Mouse (Mus musculus) layer of hippocampus, adult 8-10 months (tissue): ENCODE measurements around the gene Cdc42se2. TPM values are rescaled to one million over a fixed set of nuclear protein-coding genes. Genes with fewer than 3 reads are reported as not detected.

Experiments
- DNase-seq, 2 experiments: peaks; one replicate each; pipeline ENCODE4 v3.0.0; 2022; ENCODE audit warnings: low spot score in 2 of 2
- total RNA-seq, 4 experiments: library from RNA; stranded (reverse); gene quantifications; 2 replicates each; pipeline ENCODE4 v1.2.4; 2022

The Cdc42se2 gene
- total RNA-seq, 4 experiments from 2014 or later = 125 to 130 (median 128) TPM

DNA sequence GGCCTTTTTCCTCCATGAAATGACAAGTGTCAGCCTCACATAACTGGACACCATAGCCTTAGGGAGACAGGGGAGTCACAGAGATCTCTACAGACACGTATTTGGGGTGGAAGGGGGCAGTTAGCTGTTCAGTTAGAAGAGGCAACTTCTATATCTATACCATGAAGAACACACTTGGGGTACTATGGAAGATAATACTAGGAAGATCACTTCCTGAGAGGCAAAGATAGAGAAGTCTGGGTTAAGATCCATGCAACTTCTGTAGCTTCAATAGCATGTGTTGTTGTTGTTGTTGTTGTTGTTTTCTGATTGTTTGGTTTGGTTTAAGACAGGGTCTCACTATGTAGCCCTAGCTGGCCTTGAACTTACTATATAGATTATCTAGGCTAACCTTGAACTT lies 5.7 kb upstream of the Cdc42se2 start:
- DNase-seq = no peak

DNA sequence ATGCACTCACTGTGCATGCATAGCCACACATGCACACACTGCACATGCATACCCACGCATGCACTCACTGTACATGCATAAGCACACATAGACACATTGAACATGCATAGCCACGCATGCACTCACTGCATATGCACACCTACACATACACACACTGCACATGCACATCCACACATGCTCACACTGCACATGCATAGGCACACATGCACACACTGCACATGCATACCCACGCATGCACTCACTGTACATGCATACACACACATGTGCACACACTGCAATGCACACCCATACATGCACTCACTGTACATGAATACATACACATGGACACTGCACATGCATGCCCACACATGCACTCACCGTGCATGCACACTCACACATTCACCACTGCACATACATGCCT lies 4.0 kb upstream of the Cdc42se2 start:
- no peak for DNase-seq

DNA sequence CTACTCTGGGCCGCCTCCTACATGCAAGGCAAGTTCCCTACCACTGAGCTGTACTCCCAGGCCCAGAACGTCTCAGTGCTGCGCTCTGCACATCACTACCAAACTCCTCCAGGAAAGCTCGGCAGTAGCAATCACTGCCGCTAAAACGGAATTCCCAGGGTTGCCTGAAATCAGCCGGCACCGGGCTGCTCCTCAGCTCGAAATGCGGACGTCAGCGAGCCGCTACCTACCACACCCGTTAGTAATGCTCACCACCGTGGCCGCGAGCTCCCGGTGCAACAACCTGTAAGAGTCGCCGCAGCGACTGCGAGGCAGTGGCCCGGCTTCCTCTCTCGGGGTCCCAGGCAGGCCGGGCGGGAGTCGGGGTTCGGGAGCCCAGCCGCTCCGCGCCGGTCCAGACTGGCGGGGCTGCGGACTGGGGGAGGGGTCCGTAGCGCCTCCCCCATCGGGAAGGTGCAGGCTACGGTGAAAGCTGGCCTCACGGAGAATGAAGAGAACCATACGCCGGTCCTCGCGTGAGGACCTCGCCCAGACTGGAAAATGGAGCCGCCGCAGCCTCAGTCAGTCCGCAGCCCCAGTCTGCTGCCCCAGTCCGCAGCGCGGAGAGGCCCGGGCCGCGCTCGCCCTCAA lies 502 bp downstream of the Cdc42se2 start:
- peak; percentile 40 to 47 for DNase-seq

DNA sequence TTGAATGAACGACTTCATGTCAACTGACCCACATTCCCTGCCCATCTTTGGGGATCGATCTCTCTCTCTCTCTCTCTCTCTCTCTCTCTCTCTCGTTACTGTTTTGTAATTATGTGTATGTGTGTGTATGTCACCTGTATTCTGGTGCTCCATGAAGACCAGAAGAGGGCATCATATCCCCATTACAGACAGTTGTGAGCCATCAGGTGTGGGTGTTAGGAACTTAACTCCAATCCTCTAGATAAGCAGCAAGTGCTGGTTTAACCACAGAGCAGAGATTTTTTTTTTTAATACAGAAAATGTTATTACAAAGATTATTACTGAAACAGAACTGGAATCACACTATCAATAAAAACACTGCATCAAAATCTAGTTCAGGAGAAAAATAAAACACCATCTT lies 1.9 kb downstream of the Cdc42se2 start:
- DNase-seq = no peak

DNA sequence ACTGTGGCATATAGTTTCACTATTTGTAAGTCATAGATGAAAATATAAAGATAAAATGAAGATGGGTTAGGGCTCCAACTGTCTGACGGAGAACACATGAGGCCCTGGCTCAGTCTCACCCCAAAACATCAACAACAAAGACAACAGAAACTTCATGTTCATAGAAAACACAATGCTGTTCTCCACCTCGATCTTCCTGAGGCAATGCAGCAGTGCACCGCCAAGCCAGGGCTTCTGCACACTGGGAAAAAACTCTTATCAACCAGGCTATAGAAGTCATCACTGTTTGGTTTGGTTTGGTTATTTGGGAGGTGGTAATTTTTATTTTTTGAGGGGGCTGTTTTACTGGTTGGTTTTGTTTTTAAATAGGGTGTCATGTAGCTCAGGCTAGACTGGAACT lies 3.0 kb downstream of the Cdc42se2 start:
- no peak for DNase-seq

DNA sequence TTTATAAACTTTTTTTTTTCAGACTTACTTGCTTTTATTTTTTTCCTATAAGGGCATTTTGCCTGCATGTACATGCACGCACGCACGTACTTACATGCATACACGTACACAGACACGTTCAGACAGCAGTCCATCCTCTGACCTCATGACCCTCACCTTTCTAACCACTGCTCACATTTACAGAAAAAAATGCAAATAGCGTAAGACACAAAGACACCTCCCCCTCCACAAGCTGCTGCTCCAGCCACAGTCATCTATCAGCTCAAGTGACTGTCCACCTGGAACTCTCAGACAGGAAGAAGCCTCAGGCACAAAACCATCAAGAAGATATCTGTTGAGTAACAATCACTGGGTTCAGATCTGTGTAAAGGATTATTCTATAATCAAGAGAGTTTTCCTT lies 5.2 kb downstream of the Cdc42se2 start:
- no peak for DNase-seq

DNA sequence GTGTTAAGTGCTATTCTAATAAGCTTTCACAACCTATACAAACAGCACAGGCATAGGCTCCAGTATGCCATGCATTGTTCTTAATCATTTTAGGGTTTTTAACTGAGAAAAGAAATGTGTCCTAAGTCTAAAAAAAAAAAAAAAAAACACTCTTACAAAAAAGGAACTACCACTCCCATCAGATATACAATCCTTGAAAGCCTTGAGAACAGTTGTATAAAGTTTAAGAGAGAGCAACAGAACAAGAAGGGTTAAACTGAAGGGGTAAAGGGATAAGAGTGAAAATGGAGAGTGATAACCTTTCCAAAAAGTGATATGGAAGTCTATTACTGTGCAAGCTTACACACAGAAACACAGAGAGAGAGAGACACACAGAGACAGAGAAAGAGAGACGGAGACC lies 7.5 kb downstream of the Cdc42se2 start:
- DNase-seq = no peak

DNA sequence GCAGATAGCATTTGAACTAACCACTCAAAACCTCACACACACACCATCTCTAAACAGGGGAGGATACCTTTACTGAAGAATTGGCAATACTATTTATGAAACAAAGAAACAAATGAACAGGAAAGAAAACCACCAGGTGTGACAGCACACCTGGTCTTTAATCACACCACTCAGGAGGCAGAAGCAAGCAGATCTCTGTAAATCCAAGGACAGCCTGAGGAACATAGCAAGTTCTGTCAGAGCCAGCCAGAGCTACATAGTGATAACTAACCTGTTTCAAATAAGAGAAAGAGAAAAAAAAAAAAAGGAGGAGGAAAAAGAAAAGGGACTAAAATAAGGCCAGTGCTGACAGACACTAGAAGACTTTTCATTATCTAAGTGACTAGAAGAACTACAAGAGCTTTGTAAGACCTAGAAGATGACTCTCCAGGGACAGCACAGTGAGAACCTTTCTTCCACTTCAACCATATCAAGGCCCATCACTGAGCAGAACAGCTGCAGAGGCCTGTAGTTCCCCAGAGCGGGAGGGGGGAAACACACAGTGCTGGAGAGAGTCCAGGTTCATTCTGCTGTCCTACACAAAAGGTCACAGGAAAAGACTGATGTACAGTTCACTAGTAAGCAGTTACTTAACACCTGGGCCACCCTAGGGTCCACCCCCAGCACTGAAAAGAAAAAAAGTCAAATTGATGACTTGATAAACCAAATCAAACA lies 9.2 kb downstream of the Cdc42se2 start:
- no peak for DNase-seq

DNA sequence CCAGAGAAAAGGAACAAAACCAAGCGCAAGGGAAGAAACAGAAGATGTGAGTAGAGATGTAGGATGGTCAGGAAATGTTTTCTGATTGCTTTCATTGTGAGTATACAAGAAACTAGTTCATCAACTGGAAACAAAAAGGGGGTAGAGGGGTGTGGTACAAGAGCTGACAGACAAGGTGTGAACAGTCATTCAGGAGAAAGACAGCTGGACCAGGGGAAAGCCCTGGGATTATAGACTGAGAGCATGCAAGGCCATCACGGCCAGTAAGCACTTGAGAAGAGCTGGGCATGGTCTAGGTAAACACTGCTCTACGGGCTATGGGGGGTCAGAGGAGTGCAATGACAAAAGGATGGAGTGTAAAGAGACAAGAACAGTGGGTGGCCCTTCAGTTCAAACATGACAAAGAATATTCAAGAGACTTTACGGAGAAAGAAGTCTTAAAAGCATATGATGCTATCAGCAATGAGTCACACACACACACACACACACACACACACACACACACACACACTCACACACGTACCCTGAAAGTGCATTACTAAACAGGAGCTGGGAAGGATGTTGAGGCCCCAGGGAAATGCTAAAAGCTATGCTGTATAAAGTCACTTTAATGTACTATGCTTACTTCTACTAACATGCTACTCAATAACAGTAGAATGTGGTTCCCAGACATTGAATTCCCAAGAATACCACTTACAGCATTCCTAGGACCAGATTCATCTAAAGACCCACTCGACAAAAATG lies 9.9 kb downstream of the Cdc42se2 start:
- no peak for DNase-seq

DNA sequence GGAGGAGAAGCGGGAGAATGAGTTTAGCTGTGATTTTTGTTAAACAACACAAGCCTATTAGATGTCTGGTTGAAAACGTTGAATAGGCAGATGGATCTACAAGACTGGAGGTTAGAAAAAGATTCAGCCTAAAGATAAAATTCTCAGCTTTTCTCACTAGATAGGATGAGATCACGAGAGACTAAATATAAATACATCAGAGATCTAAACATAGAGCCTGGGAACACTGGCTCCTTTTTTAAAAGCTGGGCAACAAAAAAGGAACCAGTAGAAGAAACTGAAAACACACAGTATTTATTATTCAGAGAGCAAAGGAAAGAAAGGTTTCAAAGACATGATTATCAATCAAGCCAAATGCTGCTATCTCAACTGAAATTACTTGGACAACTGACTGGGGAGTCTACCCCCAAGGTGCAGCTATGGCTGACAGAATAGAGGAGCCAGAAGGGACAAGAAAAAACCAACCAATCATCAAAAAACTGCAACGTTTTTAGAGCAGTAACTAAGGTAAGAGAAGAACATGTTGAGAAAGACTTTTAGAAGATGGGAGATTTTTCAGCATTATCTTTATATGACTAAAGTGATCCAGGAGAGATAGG lies 10.6 kb downstream of the Cdc42se2 start:
- DNase-seq = no peak

DNA sequence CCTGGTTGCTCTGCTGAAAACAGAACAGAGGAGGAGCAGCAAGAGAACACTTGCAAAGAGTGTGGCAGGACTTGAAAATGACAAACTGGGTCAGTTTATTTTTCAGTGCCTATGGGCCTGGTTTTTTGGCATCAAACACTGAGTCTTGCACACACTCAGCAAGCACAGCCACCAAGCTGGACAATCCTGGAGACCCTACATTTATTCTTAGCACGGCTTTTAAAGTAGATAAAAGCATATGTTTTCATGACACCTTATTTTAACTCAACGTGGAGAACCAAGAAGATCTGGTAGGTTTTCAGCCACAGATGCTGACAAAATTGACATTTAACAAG lies 11.1 kb downstream of the Cdc42se2 start:
- no peak for DNase-seq

DNA sequence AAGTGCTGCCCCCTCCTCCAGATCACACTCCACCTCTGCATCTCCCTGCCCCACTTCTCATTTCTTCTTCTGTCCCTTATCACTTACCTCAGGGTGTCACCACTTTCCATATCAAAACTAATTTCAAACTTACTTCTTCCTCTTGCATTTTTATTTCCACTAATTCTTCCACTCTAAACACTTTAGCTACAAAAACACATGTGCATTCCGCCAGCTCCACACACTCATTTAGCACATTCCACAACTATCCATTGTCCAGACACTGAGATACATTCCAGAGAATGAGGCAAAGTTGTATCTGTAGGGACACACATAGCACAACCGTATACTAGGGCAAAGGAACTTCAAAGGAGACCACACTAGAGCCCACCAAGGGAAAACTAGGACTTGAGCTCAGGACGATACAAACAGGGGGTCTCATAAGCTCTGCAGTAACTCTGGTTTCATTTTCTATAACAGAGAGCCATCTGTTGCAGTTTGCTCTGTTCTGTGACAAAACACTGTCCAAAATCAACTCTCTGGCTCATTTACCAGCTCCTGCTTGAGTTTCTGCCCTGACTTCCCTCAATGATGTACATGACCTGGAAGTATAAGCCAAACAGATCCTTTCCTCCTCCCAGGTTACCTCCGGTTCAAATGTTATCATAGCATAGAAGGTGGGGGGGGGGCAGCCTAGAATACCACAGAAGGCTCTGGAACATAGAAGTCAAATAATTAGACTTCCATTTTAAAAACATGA lies 11.7 kb downstream of the Cdc42se2 start:
- no peak for DNase-seq

DNA sequence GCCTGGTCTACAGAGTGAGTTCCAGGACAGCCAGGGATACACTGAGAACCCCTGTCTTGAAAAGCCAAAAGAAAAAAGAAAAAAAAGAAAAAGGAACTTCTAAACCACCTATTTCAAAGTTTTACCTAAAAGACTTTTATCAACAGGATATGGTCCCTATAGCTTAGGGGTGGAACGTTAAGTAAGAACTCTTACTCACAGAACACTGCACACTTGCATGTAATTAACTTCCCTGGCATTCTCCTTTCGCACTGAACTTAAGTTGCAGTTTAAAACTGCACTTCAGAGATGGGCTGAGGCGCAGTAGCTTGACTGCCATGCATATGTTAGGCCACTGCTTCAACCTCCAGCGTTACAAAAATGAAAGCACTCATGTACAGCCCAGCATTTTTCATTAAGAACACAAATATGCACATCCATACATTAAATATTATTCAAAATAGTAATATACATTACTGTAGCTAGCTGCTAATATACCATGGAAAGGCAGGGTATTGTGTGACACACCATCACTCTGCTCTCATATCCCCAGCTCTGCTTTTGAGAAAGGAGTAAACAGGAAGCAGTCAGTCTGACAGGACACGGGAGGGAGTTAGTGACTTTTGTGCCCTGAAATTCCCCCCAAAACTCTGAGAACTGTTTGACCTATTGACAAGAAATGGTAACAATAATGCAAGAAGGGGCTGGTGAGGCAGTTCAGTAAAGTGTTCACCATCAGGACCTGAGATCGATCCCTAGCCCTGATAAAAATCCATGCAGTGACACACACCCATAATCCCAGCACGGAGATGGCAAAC lies 13.0 kb downstream of the Cdc42se2 start:
- no peak for DNase-seq

DNA sequence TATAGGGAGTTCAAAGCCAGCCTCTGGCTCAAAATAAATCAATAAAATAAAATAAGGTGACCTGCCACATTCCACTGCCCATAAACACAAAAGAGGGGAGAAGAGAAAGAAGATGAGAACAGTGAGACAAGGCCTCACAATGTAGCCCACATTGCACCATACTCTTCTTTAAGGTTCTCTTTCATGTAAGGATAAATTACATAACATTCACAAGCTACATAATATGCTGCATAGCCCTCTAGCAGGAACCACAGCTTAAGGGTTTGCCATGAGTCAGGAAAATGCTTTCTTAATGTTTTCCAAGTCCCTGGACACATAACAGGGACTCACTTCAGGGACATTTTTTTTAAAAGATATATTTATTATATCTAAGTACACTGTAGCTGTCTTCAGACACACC lies 15.9 kb downstream of the Cdc42se2 start:
- DNase-seq = no peak

DNA sequence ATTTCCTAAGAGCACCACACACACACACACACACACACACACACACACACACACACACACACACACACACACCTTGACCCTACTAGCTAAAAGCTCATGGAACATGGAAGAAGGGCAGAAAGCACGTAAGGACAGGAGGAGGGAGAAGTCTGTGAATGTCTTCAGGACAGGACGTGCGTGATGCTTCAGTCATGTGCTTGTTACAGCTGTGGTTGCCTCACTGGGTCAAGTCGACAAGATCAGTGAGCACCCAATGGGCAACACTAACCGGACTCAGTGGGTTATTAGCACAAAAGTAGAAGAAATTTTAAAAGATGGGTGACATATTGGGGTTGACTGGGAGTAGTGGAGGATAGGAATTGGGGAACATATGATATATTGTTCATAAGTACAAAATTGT lies 17.6 kb downstream of the Cdc42se2 start:
- no peak for DNase-seq

DNA sequence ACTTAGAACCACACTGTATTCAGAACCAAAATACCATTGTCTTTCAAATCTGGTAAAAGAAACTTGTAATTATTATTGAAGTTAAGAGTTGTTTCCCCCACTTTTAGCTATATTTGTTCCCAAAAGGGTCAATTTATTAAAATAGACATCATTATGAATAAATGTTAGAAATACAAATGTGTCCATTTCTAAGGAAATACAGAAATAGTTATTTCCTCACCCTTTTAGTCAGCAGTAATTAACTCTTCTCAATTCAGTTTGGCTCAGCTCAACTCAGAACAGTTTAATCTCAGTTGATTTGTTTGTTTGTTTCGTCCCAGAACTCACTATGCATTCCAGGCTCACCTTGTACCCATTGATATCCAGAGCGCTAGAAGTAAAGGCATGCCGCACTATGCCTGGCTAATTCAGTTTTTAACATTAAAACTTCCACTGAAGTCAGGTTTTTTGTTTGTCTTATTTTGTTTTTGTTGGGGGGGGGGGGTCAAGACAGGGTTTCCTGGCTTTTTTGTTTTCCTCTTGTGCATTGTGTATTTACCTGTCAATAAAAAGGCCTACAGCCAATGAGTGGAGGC lies 19.3 kb downstream of the Cdc42se2 start:
- DNase-seq = no peak

DNA sequence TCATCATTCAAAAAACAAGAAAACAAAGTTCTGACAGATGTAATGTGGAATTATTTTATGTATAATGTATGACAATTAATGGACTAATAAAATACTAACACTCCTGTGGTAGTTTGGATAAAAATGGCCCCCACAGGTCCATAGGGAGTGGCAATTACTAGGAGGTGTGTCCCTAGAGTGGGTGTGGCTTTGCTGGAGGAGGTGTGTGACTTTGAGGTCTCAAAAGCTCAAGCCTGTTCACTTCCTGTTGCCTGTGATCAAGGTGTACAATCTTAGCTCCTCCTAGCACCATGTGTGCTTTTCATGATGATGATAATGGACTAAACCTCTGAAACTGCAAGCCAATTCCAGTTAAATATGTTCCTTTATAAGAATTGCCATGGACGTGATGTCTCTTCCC lies 22.7 kb downstream of the Cdc42se2 start:
- no peak for DNase-seq

DNA sequence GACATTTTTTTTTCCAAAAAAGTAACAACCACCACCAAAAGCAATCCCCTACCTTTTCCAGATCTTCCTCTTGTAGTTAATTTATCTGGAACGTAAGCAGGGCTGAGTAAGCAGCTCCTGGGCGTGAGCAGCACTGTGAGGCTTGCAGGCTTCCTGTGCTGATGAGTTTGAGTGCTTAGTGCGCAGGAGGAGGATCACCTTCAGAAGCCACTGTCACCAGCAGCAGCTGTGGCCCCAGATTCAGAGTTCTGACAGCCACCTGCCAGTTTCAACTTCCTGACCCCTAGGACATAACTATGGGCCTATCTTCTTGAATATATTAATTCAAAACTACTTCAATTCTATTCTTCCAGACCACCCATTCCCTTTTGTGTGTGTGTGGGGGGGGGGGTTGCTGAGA lies 23.4 kb downstream of the Cdc42se2 start:
- DNase-seq = no peak

DNA sequence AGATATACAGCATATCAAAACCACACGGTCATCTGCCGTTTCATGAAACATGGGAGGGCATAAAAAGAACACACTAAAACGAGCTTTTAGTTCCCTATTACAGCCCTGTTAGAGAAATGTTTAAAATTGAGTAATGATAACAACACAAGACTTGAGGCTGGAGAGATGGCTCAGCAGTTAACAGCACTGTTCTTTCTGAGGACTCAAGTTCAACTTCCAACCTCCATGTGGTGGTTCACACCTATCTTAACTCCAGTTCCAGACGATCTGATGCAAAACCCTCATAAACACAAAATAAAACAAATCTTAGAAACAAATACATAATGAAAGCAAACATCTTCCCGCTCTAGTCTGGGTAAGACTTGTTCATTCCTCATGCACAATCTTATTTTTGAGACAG lies 24.7 kb downstream of the Cdc42se2 start:
- DNase-seq = no peak

DNA sequence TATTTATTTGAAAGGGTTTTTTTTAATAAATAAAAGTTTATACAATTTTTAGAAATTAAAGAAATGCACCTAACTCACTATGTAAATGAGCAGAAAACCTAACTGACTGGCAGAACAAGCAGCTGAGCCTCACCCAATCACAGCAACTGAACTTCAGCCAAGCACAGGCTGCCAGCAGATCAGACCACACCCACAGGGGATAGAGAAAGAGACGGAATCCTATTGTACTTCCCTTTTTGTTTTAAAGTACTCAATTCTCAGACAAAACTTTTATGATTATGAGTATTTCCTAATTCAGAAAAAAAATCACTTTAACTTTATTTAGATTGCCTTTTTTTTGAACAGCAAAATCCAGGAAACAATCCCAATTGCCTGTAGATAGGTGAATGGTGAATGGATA lies 29.5 kb downstream of the Cdc42se2 start:
- DNase-seq = no peak
